Mouse (Mus musculus) lung, embryonic 16.5 days (tissue): Measurements from ENCODE around the gene March7. TPM values are rescaled to one million over a fixed set of nuclear protein-coding genes. Genes with fewer than 3 reads are reported as not detected.
A peak's percentile ranks its signal among the peaks of the same experiment; 100 is the strongest.

Experiments used
- ATAC-seq: fragments of 200-750 bp; cut with Nextera tagmentation; 2 replicates; pipeline ENCODE4 v1.8.0; 2017; ENCODE audit warnings: low read depth, mild to moderate bottlenecking, moderate library complexity
- H3K27ac ChIP-seq: fragments of 300-500 bp; sonication (generic); 2 replicates; pipeline ENCODE4 v1.5.1; 2014; ENCODE audit warnings: mild to moderate bottlenecking, control low read depth, low read length
- H3K27me3 ChIP-seq: fragments of 300-500 bp; sonication (generic); 2 replicates; pipeline ENCODE4 v1.6.1; 2014; ENCODE audit warnings: low read depth, low read length, mixed read lengths; ENCODE audit not compliant: control insufficient read depth, insufficient read depth
- H3K36me3 ChIP-seq: fragments of 300-500 bp; sonication (generic); 2 replicates; pipeline ENCODE4 v1.6.1; 2014; ENCODE audit warnings: low read length; ENCODE audit not compliant: control insufficient read depth, insufficient read depth
- H3K4me1 ChIP-seq: fragments of 300-500 bp; sonication (generic); replicated peaks from 2 replicates; pipeline ENCODE4 v1.6.1; 2014; ENCODE audit warnings: low read length, mixed read lengths; ENCODE audit not compliant: control insufficient read depth, insufficient read depth
- H3K4me2 ChIP-seq: fragments of 300-500 bp; sonication (generic); 2 replicates; pipeline ENCODE4 v1.6.1; 2014; ENCODE audit warnings: low read depth, low read length, control low read depth
- H3K4me3 ChIP-seq: fragments of 300-500 bp; sonication (generic); 2 replicates; pipeline ENCODE4 v1.5.1; 2014; ENCODE audit warnings: mild to moderate bottlenecking, low read length, control low read depth
- H3K9ac ChIP-seq: fragments of 300-500 bp; sonication (generic); 2 replicates; pipeline ENCODE4 v1.6.1; 2014; ENCODE audit warnings: low read length, control low read depth
- H3K9me3 ChIP-seq: fragments of 300-500 bp; sonication (generic); 2 replicates; pipeline ENCODE4 v1.6.1; 2016; ENCODE audit warnings: low read length; ENCODE audit not compliant: control insufficient read depth
- WGBS: fragments of 180-500 bp; shearing (Covaris S2); extraction: QIAGEN DNeasy Blood & Tissue Kit; methylation state at CpG from one replicate; pipeline ENCODE4 v1.1.7; 2014; 5-methylcytosine and 5-hydroxymethylcytosine counted together
- polyA plus RNA-seq: library from polyadenylated mRNA; unstranded; fragments of >200 nt; fragmentation: Nextera tagmentation; extraction: Ambion mirVana; gene quantifications from 2 replicates; pipeline ENCODE4 v1.2.1, GENCODE M21; 2015

Gene March7
- polyA plus RNA-seq, 1 experiment from 2014 or later = 76.1 TPM

GRCm38 (mm10) chr2:60205795-60206194 lies 3.9 kb upstream of the March7 start:
- no peak overlapping the region for H3K4me2 ChIP-seq
- H3K36me3 ChIP-seq = peaks cover 4% of the 10 kb centered on the region; the same call in 1 of the 2 replicates
- no peak for ATAC-seq
- H3K27ac ChIP-seq = no peak overlapping the region
- peaks cover 7% of the 10 kb centered on the region for H3K4me1 ChIP-seq
- no peak overlapping the region for H3K9ac ChIP-seq
- 66% methylated on average over 6 of the region's 6 CpGs for WGBS
- H3K27me3 ChIP-seq = no peaks in the 10 kb centered on the region
- H3K9me3 ChIP-seq = no peaks in the 10 kb centered on the region
- no peak overlapping the region for H3K4me3 ChIP-seq

GRCm38 (mm10) chr2:60209122-60209611 lies 520 bp upstream of the March7 start:
- peak; percentile 63 for ATAC-seq
- under 1% methylated on average over 24 of the region's 35 CpGs for WGBS

GRCm38 (mm10) chr2:60210821-60211220 lies 1.1 kb downstream of the March7 start:
- peak overlapping the region; percentile 96 for H3K9ac ChIP-seq
- no peaks in the 10 kb centered on the region for H3K27me3 ChIP-seq
- H3K4me3 ChIP-seq = peak overlapping the region; percentile 94
- peaks cover 2% of the 10 kb centered on the region; the same call in 1 of the 2 replicates for H3K36me3 ChIP-seq
- ATAC-seq = no peak
- H3K4me1 ChIP-seq = peaks cover 28% of the 10 kb centered on the region
- 10% methylated on average over 5 of the region's 5 CpGs for WGBS
- H3K4me2 ChIP-seq = peak overlapping the region; percentile 59
- no peaks in the 10 kb centered on the region for H3K9me3 ChIP-seq
- no peak overlapping the region for H3K27ac ChIP-seq

More at GRCm38 (mm10) chr2:60209122-60209611, 520 bp upstream of the March7 start:
- no peaks in the 10 kb centered on the region for H3K9me3 ChIP-seq
- H3K4me2 ChIP-seq = peak overlapping the region; percentile 75
- peak overlapping the region; percentile 94 for H3K4me3 ChIP-seq
- H3K36me3 ChIP-seq = peaks cover 6% of the 10 kb centered on the region; the same call in 1 of the 2 replicates
- H3K9ac ChIP-seq = peak overlapping the region; percentile 96
- H3K27ac ChIP-seq = peak overlapping the region; percentile 87
- no peaks in the 10 kb centered on the region for H3K27me3 ChIP-seq
- H3K4me1 ChIP-seq = peaks cover 25% of the 10 kb centered on the region

- ATAC-seq = no peak
- no peak overlapping the region for H3K4me3 ChIP-seq
- no peak overlapping the region for H3K4me2 ChIP-seq
- no peak overlapping the region for H3K27ac ChIP-seq
- H3K9me3 ChIP-seq = no peaks in the 10 kb centered on the region
- peaks cover 37% of the 10 kb centered on the region for H3K4me1 ChIP-seq
- no peaks in the 10 kb centered on the region for H3K27me3 ChIP-seq
- H3K9ac ChIP-seq = no peak overlapping the region
- peaks cover 2% of the 10 kb centered on the region; the same call in 1 of the 2 replicates for H3K36me3 ChIP-seq
These were observed 2.8 kb downstream of the March7 start for GRCm38 (mm10) chr2:60212488-60212887.

GRCm38 (mm10) chr2:60214683-60215082 lies 5.0 kb downstream of the March7 start:
- Histone ChIP-seq H3K4me2 (no peak overlapping the region), H3K4me3 (no peak overlapping the region), H3K9me3 (no peaks in the 10 kb centered on the region), H3K9ac (no peak overlapping the region), H3K4me1 (peaks cover 29% of the 10 kb centered on the region), H3K27ac (no peak overlapping the region), H3K27me3 (no peaks in the 10 kb centered on the region), H3K36me3 (peaks cover 2% of the 10 kb centered on the region; the same call in 1 of the 2 replicates)
- ATAC-seq = no peak
- 82% methylated on average over 2 of the region's 2 CpGs for WGBS

- 60% methylated on average over 4 of the region's 4 CpGs for WGBS
- no peak overlapping the region for H3K4me2 ChIP-seq
- H3K9ac ChIP-seq = no peak overlapping the region
- H3K36me3 ChIP-seq = peaks cover 2% of the 10 kb centered on the region; the same call in 1 of the 2 replicates
- H3K9me3 ChIP-seq = no peaks in the 10 kb centered on the region
- ATAC-seq = no peak
- H3K4me3 ChIP-seq = no peak overlapping the region
- H3K27me3 ChIP-seq = no peaks in the 10 kb centered on the region
- H3K4me1 ChIP-seq = peaks cover 27% of the 10 kb centered on the region
- no peak overlapping the region for H3K27ac ChIP-seq
These were observed 7.0 kb downstream of the March7 start for GRCm38 (mm10) chr2:60216547-60217153.

- H3K4me2 ChIP-seq = no peak overlapping the region
- no peak overlapping the region for H3K9ac ChIP-seq
- H3K27me3 ChIP-seq = no peaks in the 10 kb centered on the region
- H3K4me1 ChIP-seq = peaks cover 20% of the 10 kb centered on the region
- WGBS = 78% methylated on average over 6 of the region's 6 CpGs
- no peak overlapping the region for H3K4me3 ChIP-seq
- peaks cover 2% of the 10 kb centered on the region; the same call in 1 of the 2 replicates for H3K36me3 ChIP-seq
- no peak overlapping the region for H3K27ac ChIP-seq
- H3K9me3 ChIP-seq = no peaks in the 10 kb centered on the region
- ATAC-seq = no peak
These were observed 7.9 kb downstream of the March7 start for GRCm38 (mm10) chr2:60217620-60218019.

GRCm38 (mm10) chr2:60221236-60221635 lies 11.5 kb downstream of the March7 start:
- no peaks in the 10 kb centered on the region for H3K36me3 ChIP-seq
- no peak overlapping the region for H3K27ac ChIP-seq
- H3K4me2 ChIP-seq = no peak overlapping the region
- no peak overlapping the region for H3K4me3 ChIP-seq
- no peak overlapping the region for H3K9ac ChIP-seq
- no peaks in the 10 kb centered on the region for H3K27me3 ChIP-seq
- WGBS = 63% methylated on average over 6 of the region's 6 CpGs
- ATAC-seq = no peak
- no peaks in the 10 kb centered on the region for H3K9me3 ChIP-seq
- peaks cover 13% of the 10 kb centered on the region for H3K4me1 ChIP-seq

- Histone ChIP-seq H3K36me3 (no peaks in the 10 kb centered on the region), H3K4me2 (no peak overlapping the region), H3K27me3 (no peaks in the 10 kb centered on the region), H3K9me3 (no peaks in the 10 kb centered on the region), H3K4me3 (no peak overlapping the region), H3K9ac (no peak overlapping the region), H3K27ac (no peak overlapping the region), H3K4me1 (peaks cover 9% of the 10 kb centered on the region)
- ATAC-seq = no peak
- WGBS = 77% methylated on average over 2 of the region's 2 CpGs
These were observed 12.3 kb downstream of the March7 start for GRCm38 (mm10) chr2:60221954-60222353.
